10 mouse cellular contexts compared by ENCODE assay signal in the genomic region with DNA sequence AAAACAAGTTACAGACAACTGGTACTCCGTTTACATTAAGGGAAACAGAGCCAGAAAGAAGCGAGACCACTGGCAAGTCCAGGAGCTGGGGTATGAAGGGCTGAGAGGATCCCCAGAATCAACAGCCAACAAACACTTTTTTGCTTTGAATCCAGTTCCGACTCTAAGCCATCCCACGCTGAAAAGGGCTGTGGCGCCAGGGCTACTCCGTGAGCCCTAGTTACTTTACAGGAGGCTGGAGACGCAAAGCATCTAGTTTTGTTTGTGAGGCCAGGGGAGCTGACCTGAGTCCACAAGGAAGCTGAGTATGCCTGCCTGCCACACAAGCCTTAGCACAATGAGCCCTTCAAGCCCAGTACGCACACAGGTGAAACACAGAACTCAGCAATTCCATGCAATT. TPM values are rescaled to one million over a fixed set of nuclear protein-coding genes. Genes with fewer than 3 reads are reported as not detected.
A peak's percentile ranks its signal among the peaks of the same experiment; 100 is the strongest.
DNase-seq lines count a peak whose midpoint lies in the region; ATAC-seq and TF ChIP-seq lines count a peak whose summit lies in the region.
"Had no signal": no experiment of that assay in that cellular context is flagged by ENCODE, and none has a peak within 500 bp of the region (broad histone marks: within the 10 kb centered on the region; RNA-seq: fewer than 3 reads in every experiment).

No protein-coding gene starts in this region.

- H3K27me3 ChIP-seq in heart, embryonic 10.5 days (ENCODE audit: insufficient read depth, poor library complexity, severe bottlenecking), result peaks cover 25% of the 10 kb centered on the region
- no peaks in the 10 kb centered on the region for H3K27me3 ChIP-seq in testis, adult 2 months (ENCODE audit: control insufficient read depth, insufficient read depth, low read length)
- H3K27me3 ChIP-seq in liver, embryonic 13.5 days, result peaks cover 34% of the 10 kb centered on the region

- peak overlapping the region; percentile 70 for H3K4me2 ChIP-seq in liver, embryonic 13.5 days

- peak overlapping the region; percentile 82 for H3K27ac ChIP-seq in heart, embryonic 10.5 days
- H3K27ac ChIP-seq in testis, adult 2 months (ENCODE audit: control insufficient read depth, insufficient read depth, low read depth, low read length), result no peak overlapping the region
- no peak overlapping the region for H3K27ac ChIP-seq in liver, embryonic 13.5 days

- no peak for ATAC-seq in liver, embryonic 13.5 days (ENCODE audit: low read depth)

- DNase-seq in heart, embryonic 10.5 days (ENCODE audit: low spot score), result no peak
- no peak for DNase-seq in heart, postnatal 4 days
- no peak for DNase-seq in testis, postnatal 10 days (ENCODE audit: low spot score)
- DNase-seq in liver, embryonic 13.5 days, result no peak
- DNase-seq in retina, postnatal 1 day, result no peak
- DNase-seq in left cerebral cortex, adult 8-10 months (ENCODE audit: low spot score in 2 of 2), result no peak
- no peak for DNase-seq in thymus, postnatal 10 days (ENCODE audit: low spot score in 2 of 2)

- 22% methylated on average over 8 of the region's 8 CpGs for WGBS in heart, embryonic 10.5 days
- WGBS in liver, embryonic 13.5 days (ENCODE audit: insufficient replicate concordance), result 37% methylated on average over 8 of the region's 8 CpGs

- no peak for TF ChIP-seq POLR2A in testis, adult 2 months (IDR thresholded peaks at IDR 0.05; ENCODE audit: control insufficient read depth, low read depth, low read length)

- H3K4me3 ChIP-seq in heart, embryonic 10.5 days, result peak overlapping the region; percentile 73
- peak overlapping the region; percentile 80; the same call in 1 of the 2 replicates for H3K4me3 ChIP-seq in testis, adult 2 months (ENCODE audit: control insufficient read depth, low read depth, low read length)
- H3K4me3 ChIP-seq in liver, embryonic 13.5 days (replicated peaks), result peak overlapping the region; percentile 55

- H3K36me3 ChIP-seq in heart, embryonic 10.5 days, result no peaks in the 10 kb centered on the region
- no peaks in the 10 kb centered on the region for H3K36me3 ChIP-seq in testis, adult 2 months (ENCODE audit: control insufficient read depth, insufficient read depth, low read length)
- no peaks in the 10 kb centered on the region for H3K36me3 ChIP-seq in liver, embryonic 13.5 days

- peaks cover 39% of the 10 kb centered on the region for H3K4me1 ChIP-seq in heart, embryonic 10.5 days
- H3K4me1 ChIP-seq in testis, adult 2 months (ENCODE audit: control insufficient read depth, insufficient read depth, low read length), result peaks cover 19% of the 10 kb centered on the region
- H3K4me1 ChIP-seq in liver, embryonic 13.5 days (replicated peaks), result peaks cover 16% of the 10 kb centered on the region

- H3K9ac ChIP-seq in liver, embryonic 13.5 days, result no peak overlapping the region

- TF ChIP-seq CTCF in testis, adult 2 months (IDR thresholded peaks at IDR 0.05; ENCODE audit: control insufficient read depth, insufficient read depth, insufficient replicate concordance, low read depth, low read length), result no peak

- no peaks in the 10 kb centered on the region for H3K9me3 ChIP-seq in heart, embryonic 10.5 days
- no peaks in the 10 kb centered on the region for H3K9me3 ChIP-seq in liver, embryonic 13.5 days (replicated peaks)

RNA-seq across cellular contexts. Expression of gene Lrcol1, which starts 42.8 kb away (rescaled TPM):
- not detected in 2 replicates for polyA plus RNA-seq in heart, embryonic 10.5 days (2016; fragmentation: Nextera tagmentation; extraction: Ambion mirVana)
- total RNA-seq in heart, postnatal 4 days (2021), result not detected
- 0.93 and 1.8 TPM in 2 replicates for polyA plus RNA-seq in testis, adult 2 months (2012; rRNA removed)
- not detected in 2 replicates for polyA plus RNA-seq in liver, embryonic 13.5 days (2015; fragmentation: Nextera tagmentation; extraction: Ambion mirVana)
- not detected for total RNA-seq in left cerebral cortex, adult 8-10 months (2022)
- total RNA-seq: gastrocnemius, postnatal 25 days had no signal
- polyA plus RNA-seq: C2C12 had no signal

RNA-seq across cellular contexts. Expression of gene P2rx2, which starts 44.3 kb away (rescaled TPM):
- 0.27 and 0.44 TPM in 2 replicates for polyA plus RNA-seq in heart, embryonic 10.5 days (2016; fragmentation: Nextera tagmentation; extraction: Ambion mirVana)
- not detected for total RNA-seq in heart, postnatal 4 days (2021)
- 70.2 and 93.7 TPM in 2 replicates for polyA plus RNA-seq in testis, adult 2 months (2012; rRNA removed)
- polyA plus RNA-seq in liver, embryonic 13.5 days (2015; fragmentation: Nextera tagmentation; extraction: Ambion mirVana), result not detected in 2 replicates
- total RNA-seq in left cerebral cortex, adult 8-10 months (2022), result under 1 TPM in 1 of 4 experiments, not detected in 3; 0.32 TPM
- total RNA-seq: gastrocnemius, postnatal 25 days had no signal

Comparison
In these comparisons a context has a peak if more than half of its experiments do, and no peak if none do; other contexts are left out.
1. RNA of gene P2rx2, which starts 44.3 kb away (polyA plus RNA-seq): 70.2 to 93.7 TPM in testis, adult 2 months; 0.27 to 0.44 TPM in heart, embryonic 10.5 days and not detected in liver, embryonic 13.5 days; every median in the first group is over 10 times any median in the second.
2. Peak in every context shown above with its lines, with median percentiles within 50 percentile points of each other: H3K4me3 ChIP-seq.